Mouse (Mus musculus) embryonic facial prominence, embryonic 10.5 days (tissue): ENCODE data around the gene Mrpl1. TPM values are rescaled to one million over a fixed set of nuclear protein-coding genes. Genes with fewer than 3 reads are reported as not detected.

ENCODE experiments used
- DNase-seq: peaks from one replicate; pipeline ENCODE4 v3.0.0-alpha.2; 2017; ENCODE audit warnings: low spot score
- H3K27ac ChIP-seq: fragments of 300-500 bp; sonication (generic); replicated peaks from 2 replicates; pipeline ENCODE4 v1.5.1; 2016; ENCODE audit warnings: mild to moderate bottlenecking
- H3K27me3 ChIP-seq: fragments of 300-500 bp; sonication (generic); replicated peaks from 2 replicates; pipeline ENCODE4 v1.6.1; 2016; ENCODE audit warnings: low read depth, mild to moderate bottlenecking; ENCODE audit not compliant: poor library complexity, severe bottlenecking
- H3K36me3 ChIP-seq: fragments of 300-500 bp; sonication (generic); replicated peaks from 2 replicates; pipeline ENCODE4 v1.6.1; 2016; ENCODE audit warnings: mild to moderate bottlenecking, moderate library complexity
- H3K4me1 ChIP-seq: fragments of 300-500 bp; sonication (generic); 2 replicates; pipeline ENCODE4 v1.6.1; 2016
- H3K4me3 ChIP-seq: fragments of 300-500 bp; sonication (generic); 2 replicates; pipeline ENCODE4 v1.5.1; 2016; ENCODE audit warnings: mild to moderate bottlenecking, moderate library complexity
- H3K9me3 ChIP-seq: fragments of 300-500 bp; sonication (generic); 2 replicates; pipeline ENCODE4 v1.6.1; 2016; ENCODE audit warnings: mild to moderate bottlenecking
- WGBS: fragments of 180-500 bp; shearing (Covaris S2); methylation state at CpG from one replicate; pipeline ENCODE4 v1.1.7; 2016; 5-methylcytosine and 5-hydroxymethylcytosine counted together
- polyA plus RNA-seq: library from polyadenylated mRNA; unstranded; fragments of >200 nt; fragmentation: Nextera tagmentation; extraction: Ambion mirVana; gene quantifications from 2 replicates; pipeline ENCODE4 v1.2.1, GENCODE M21; 2016

Mrpl1 gene
- polyA plus RNA-seq, 1 experiment from 2014 or later, result 24.1 TPM

- DNase-seq, result no peak
- Histone ChIP-seq H3K9me3 (no peaks in the 10 kb centered on the region), H3K27ac (no peak overlapping the region), H3K4me3 (no peak overlapping the region), H3K36me3 (peaks cover 18% of the 10 kb centered on the region; the same call in 1 of the 2 replicates), H3K27me3 (no peaks in the 10 kb centered on the region), H3K4me1 (peaks cover 14% of the 10 kb centered on the region; the same call in 1 of the 2 replicates)
- 81% methylated on average over 3 of the region's 3 CpGs for WGBS
These were observed 9.4 kb downstream of the Mrpl1 start for GRCm38 (mm10) chr5:96218648-96219047.

DNA sequence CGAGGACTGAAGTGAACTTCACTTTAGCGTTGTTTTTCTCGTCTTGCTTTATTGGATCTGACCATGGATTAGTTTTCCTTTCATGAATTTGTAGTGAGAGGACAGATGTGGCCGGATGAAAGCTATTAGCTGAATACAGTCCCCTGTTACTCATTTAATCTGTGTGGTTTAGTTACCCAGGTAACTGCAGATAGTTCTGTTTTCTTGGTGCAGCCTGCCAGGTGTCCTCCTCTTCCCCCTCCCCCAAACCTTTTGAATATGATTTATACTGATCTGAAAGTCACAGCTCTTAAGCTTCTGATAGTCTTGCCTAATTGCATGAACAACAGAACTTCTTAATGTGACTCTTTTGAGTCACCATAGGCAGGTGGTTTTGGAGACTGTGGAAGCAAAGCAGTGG, 10.2 kb downstream of the Mrpl1 start:
- 78% methylated on average over 4 of the region's 4 CpGs for WGBS
- peaks cover 17% of the 10 kb centered on the region for H3K36me3 ChIP-seq

GRCm38 (mm10) chr5:96221298-96221697, 12.0 kb downstream of the Mrpl1 start:
- no peak overlapping the region for H3K27ac ChIP-seq
- WGBS, result 91% methylated on average over 1 of the region's 1 CpGs
- no peaks in the 10 kb centered on the region for H3K27me3 ChIP-seq
- no peak overlapping the region for H3K4me3 ChIP-seq
- no peak for DNase-seq
- H3K36me3 ChIP-seq, result peaks cover 24% of the 10 kb centered on the region
- peaks cover 14% of the 10 kb centered on the region; the same call in 1 of the 2 replicates for H3K4me1 ChIP-seq
- H3K9me3 ChIP-seq, result no peaks in the 10 kb centered on the region

More for the DNA sequence above, 10.2 kb downstream of the Mrpl1 start:
- Histone ChIP-seq H3K4me1 (peaks cover 14% of the 10 kb centered on the region; the same call in 1 of the 2 replicates), H3K9me3 (no peaks in the 10 kb centered on the region), H3K4me3 (no peak overlapping the region), H3K27ac (no peak overlapping the region), H3K27me3 (no peaks in the 10 kb centered on the region)
- no peak for DNase-seq

- peaks cover 31% of the 10 kb centered on the region for H3K36me3 ChIP-seq
- H3K27me3 ChIP-seq, result no peaks in the 10 kb centered on the region
- 74% methylated on average over 5 of the region's 5 CpGs for WGBS
- no peaks in the 10 kb centered on the region for H3K9me3 ChIP-seq
- H3K4me3 ChIP-seq, result no peak overlapping the region
- peaks cover 14% of the 10 kb centered on the region; the same call in 1 of the 2 replicates for H3K4me1 ChIP-seq
- no peak overlapping the region for H3K27ac ChIP-seq
- no peak for DNase-seq
These were observed 12.7 kb downstream of the Mrpl1 start for GRCm38 (mm10) chr5:96221812-96222585.

DNA sequence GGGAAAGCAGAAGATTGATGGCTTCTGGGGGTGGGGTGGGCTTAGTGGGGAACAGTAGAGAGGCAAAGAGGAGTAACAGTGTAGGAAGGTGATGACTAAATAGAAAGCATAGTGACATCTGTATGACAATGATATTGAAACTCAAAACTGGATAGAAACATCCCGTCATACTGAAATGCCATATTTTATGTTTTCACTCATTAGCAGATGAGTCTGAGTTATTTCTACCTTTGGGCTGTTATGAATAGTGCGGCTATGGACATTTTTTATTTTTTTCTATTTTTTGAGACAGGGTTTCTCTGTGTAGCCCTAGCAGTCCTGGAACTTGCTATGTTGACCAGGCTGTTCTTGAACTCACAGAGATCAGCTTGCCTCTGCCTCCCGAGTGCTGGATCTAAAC, 13.7 kb downstream of the Mrpl1 start:
- 95% methylated on average over 3 of the region's 3 CpGs for WGBS
- Histone ChIP-seq H3K27me3 (no peaks in the 10 kb centered on the region), H3K9me3 (no peaks in the 10 kb centered on the region), H3K4me3 (no peak overlapping the region), H3K27ac (no peak overlapping the region), H3K36me3 (peaks cover 34% of the 10 kb centered on the region), H3K4me1 (peaks cover 14% of the 10 kb centered on the region; the same call in 1 of the 2 replicates)
- DNase-seq, result no peak

DNA sequence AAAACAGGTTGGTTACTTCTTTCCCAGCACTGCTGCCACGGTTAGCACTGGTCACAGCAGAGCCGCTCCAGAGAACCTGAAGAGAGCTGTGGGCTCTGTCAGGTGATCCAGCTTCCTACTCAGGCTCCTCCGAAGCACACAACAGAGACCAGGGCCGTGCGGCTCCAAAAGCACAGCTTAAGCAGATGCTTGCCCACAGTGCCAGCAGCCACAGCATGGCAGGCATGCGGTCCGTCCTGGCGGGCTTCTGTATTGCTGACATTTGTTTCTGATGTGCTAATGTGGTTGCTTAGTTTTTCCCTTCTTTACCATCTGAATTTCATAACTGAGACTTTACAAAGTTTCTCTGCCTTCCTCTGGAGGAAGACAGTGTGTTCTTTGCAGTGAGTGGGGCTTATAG, 17.2 kb downstream of the Mrpl1 start:
- Histone ChIP-seq H3K9me3 (no peaks in the 10 kb centered on the region), H3K4me1 (0 out of 2 replicates have a peak, but pooled peaks cover 3% of the 10 kb centered on the region), H3K27me3 (no peaks in the 10 kb centered on the region), H3K36me3 (peaks cover 54% of the 10 kb centered on the region), H3K27ac (no peak overlapping the region), H3K4me3 (no peak overlapping the region)
- no peak for DNase-seq
- 95% methylated on average over 8 of the region's 8 CpGs for WGBS

- whole genome bisulfite sequencing, result 92% methylated on average over 2 of the region's 2 CpGs
- Histone ChIP-seq H3K9me3 (no peaks in the 10 kb centered on the region), H3K4me3 (no peak overlapping the region), H3K4me1 (no peaks in the 10 kb centered on the region), H3K27me3 (no peaks in the 10 kb centered on the region), H3K36me3 (peaks cover 71% of the 10 kb centered on the region), H3K27ac (no peak overlapping the region)
- DNase-seq, result no peak
These were observed 19.7 kb downstream of the Mrpl1 start for GRCm38 (mm10) chr5:96228967-96229366.

DNA sequence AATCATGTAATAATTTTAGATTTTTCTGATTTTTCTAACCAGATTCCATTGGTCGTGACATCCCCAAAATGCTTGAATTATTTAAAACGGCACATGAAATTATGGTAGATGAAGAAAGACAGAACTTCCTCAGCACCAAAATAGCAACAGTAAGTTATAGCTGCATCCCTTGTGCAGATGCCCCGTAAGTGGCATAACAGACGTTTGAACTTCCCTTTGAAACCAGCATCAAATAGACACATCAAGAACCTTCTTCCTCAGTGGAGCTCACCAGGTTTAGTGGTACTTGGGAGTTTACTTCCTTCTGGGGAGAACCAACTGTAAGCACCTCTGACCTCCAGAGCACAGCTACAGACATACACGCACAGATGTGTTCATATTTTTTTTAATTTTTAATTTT, 29.5 kb downstream of the Mrpl1 start:
- WGBS, result 94% methylated on average over 5 of the region's 5 CpGs
- H3K36me3 ChIP-seq, result peaks cover 59% of the 10 kb centered on the region
- no peak overlapping the region for H3K27ac ChIP-seq
- DNase-seq, result no peak
- no peaks in the 10 kb centered on the region for H3K4me1 ChIP-seq
- no peaks in the 10 kb centered on the region for H3K9me3 ChIP-seq
- H3K4me3 ChIP-seq, result no peak overlapping the region
- H3K27me3 ChIP-seq, result no peaks in the 10 kb centered on the region

DNA sequence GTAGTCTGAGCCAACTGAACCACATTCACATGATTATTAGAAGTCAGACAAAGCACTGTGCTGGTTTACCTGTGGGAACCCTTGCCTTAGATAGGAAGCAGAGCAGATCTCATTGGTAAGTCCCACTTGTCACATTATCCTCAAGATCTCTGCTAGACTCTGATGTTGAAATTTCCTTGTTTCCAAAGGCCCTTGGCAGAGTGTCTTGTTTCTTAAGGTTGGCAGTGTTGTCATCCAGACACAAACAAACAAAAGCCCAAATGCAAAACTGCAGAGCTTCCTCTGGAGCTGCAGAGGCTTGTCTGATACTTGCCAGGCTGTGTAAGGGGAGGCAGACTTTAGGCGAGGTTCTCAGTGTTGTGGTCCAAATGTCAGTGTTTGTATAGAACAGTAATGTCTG, 31.6 kb downstream of the Mrpl1 start:
- no peak overlapping the region for H3K4me3 ChIP-seq
- H3K27ac ChIP-seq, result no peak overlapping the region
- H3K27me3 ChIP-seq, result no peaks in the 10 kb centered on the region
- H3K9me3 ChIP-seq, result no peaks in the 10 kb centered on the region
- H3K36me3 ChIP-seq, result peaks cover 47% of the 10 kb centered on the region
- WGBS, result 86% methylated on average over 1 of the region's 1 CpGs
- H3K4me1 ChIP-seq, result no peaks in the 10 kb centered on the region
- no peak for DNase-seq

DNA sequence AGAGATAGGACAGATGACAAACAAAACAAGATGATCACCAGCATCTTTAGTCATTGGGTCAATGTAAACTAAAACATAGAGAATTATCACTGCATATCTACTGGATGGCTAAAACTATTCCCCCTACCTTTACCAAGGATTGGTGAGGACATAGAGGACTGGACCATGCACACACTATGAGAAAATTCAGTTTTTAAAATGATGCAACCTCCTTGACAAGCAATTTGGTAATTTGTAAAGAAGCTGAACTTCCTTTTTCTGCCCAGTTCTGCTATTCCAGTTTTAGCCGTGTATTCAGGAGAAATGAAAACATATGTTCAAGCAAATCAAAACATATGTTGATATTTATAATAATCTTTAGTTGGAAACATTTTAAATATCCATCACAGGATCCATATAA, 35.2 kb downstream of the Mrpl1 start:
- H3K9me3 ChIP-seq, result no peaks in the 10 kb centered on the region
- H3K27me3 ChIP-seq, result no peaks in the 10 kb centered on the region
- no peak overlapping the region for H3K27ac ChIP-seq
- WGBS, result 81% methylated on average over 1 of the region's 1 CpGs
- H3K36me3 ChIP-seq, result peaks cover 32% of the 10 kb centered on the region
- no peaks in the 10 kb centered on the region for H3K4me1 ChIP-seq
- H3K4me3 ChIP-seq, result no peak overlapping the region
- no peak for DNase-seq

GRCm38 (mm10) chr5:96253995-96254394, 44.7 kb downstream of the Mrpl1 start:
- Histone ChIP-seq H3K4me1 (no peaks in the 10 kb centered on the region), H3K36me3 (peaks cover 8% of the 10 kb centered on the region; the same call in 1 of the 2 replicates), H3K27me3 (no peaks in the 10 kb centered on the region), H3K27ac (no peak overlapping the region), H3K4me3 (no peak overlapping the region), H3K9me3 (no peaks in the 10 kb centered on the region)
- 60% methylated on average over 2 of the region's 2 CpGs for WGBS
- DNase-seq, result no peak

GRCm38 (mm10) chr5:96255166-96255565, 45.9 kb downstream of the Mrpl1 start:
- H3K4me1 ChIP-seq, result no peaks in the 10 kb centered on the region
- DNase-seq, result no peak
- no peaks in the 10 kb centered on the region for H3K27me3 ChIP-seq
- H3K9me3 ChIP-seq, result no peaks in the 10 kb centered on the region
- H3K4me3 ChIP-seq, result no peak overlapping the region
- 87% methylated on average over 3 of the region's 3 CpGs for WGBS
- no peak overlapping the region for H3K27ac ChIP-seq
- peaks cover 7% of the 10 kb centered on the region; the same call in 1 of the 2 replicates for H3K36me3 ChIP-seq

DNA sequence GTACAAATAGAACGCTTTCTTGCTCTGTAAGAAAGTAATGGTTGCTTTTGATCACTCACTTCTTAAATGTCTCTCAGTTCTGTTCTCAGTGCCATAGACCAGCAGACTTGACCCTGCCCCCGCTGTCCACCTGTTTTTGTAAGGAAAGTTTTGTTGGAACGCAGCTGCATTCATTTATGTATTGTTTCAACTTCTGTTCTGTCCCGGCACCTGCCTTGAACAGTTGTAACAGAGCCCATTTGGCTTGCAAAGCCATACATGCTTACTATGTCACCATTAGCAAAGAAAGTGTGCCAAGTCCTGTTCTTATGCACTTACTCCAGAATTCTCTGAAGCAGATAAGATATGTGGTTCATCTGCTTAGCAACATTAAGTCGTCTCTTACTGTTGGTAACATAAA, 48.9 kb downstream of the Mrpl1 start:
- Histone ChIP-seq H3K4me3 (no peak overlapping the region), H3K27me3 (no peaks in the 10 kb centered on the region), H3K27ac (no peak overlapping the region), H3K4me1 (no peaks in the 10 kb centered on the region), H3K9me3 (no peaks in the 10 kb centered on the region), H3K36me3 (peaks cover 15% of the 10 kb centered on the region)
- no peak for DNase-seq
- 92% methylated on average over 5 of the region's 5 CpGs for WGBS
